Mouse (Mus musculus): ENCODE data around the gene Cyp4f37.

Gene Cyp4f37

DNA sequence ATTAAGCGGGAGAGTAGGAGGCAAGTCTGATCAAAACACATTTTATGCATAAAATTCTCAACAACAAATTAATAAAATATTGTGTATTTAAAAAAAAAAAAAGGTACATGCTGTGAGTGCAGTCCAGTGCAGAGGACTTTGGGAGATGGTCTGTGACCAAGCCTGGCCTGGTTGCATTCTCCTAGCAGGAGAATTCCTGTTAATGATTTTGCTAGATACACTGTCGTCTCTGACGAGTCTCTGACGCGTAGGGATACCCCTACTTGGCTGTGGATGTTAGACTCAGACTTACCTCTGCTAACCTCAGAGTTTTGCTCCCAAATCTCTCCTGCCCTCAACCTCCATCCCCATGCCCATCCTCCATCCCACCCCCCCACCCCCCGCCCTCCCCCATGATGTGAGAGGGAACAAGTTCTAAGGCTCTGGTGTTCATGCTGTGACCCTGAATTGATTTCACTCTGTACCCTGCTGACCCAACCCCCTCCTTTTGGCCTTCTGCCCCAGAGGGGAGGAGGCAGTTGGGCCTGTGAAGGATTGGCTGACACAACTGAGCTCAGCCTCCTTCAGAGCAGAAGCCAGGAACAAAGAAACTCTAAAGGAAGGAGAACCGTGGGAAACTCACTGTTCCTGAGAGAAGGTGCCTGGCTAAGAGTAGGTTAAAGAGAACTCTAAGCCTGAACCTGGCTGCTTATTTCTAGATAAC lies 64.1 kb downstream of the Cyp4f37 start, which contains the start of gene Cyp4f15:
Cyp4f15 (plus strand) TSS at position 580 of the 703 bp plus-strand sequence.
- no peak for DNase-seq (ENCODE audit: low read depth)
